Mouse (Mus musculus) ovary, postnatal 36 days (tissue): ENCODE results near the gene Lrrc2.

ENCODE experiments used
- DNase-seq: peaks from one replicate; pipeline ENCODE4 v3.0.0; 2022; ENCODE audit warnings: low spot score, mixed read lengths

Gene Lrrc2

DNA sequence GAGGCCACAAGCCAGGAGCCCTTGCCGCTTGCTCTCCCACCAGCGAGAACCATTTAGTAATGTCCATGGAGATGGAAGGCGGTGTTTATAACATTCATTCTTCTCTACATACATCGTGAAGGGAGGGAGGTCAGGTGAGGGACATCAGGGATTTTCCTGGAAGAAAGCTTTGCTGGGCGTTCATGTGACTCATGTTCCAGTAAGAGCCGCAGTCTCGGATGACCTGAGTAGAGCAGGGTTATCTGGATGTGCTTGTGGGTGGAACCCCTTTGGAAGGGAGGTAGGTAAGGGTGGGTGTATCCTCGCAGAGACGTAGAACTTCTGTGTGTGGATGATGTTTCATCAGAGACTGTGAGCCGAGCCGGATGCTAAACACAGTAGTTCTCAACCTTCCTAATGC is at the start of gene Lrrc2:
Gene Lrrc2 (plus strand): TSS at position 149 of the 400 bp plus-strand sequence.
- DNase-seq, result no peak

DNA sequence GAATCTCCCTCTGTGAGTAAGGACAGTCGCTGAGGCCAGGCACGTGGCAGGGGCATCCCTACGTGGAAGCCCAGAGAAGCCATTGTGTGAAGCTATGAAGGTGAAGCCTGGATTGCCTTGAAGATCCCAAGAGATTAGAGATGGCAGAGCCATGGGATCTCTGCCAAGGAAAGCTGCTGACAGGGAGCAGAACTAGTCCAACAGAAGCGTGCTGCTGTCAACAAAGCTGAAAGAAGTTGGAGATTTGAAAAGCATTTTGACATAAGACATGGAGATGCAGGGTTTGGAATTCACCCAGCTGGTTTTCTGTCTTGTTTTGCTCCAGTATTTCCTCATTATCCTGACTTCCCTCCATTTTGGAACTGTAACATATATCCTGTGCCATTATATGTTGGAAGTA is 49.1 kb upstream of the Lrrc2 start:
- no peak for DNase-seq

DNA sequence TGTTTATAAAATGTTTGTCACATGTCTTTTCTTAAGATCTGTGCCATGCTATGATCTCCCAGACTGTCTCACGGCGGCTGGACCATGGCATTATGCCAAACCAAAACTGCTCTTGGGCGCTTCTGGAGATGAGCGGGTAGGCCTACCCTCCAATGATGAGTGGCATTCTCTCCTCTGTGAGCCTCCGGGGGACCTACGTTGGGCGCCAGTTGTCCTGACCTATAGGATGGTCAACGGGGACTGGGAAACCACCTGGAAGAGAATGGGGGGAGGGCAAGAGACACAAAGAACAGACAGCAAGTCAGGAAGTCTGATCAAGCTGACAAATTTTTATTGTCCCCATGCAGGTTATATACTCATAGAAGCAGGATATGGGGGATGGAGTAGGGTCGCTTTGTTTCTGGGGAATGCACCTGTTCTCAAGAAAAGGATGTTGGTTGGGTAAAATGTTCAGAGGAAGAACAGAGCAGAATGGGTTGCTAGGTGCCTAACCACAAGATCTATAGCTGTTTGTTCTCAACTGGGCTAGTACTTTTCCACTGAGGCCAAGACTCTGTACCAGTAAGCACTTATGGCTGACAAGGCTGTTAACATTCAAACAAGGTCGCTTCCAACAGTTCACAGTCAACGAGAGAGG is 44.0 kb upstream of the Lrrc2 start:
- DNase-seq, result no peak

DNA sequence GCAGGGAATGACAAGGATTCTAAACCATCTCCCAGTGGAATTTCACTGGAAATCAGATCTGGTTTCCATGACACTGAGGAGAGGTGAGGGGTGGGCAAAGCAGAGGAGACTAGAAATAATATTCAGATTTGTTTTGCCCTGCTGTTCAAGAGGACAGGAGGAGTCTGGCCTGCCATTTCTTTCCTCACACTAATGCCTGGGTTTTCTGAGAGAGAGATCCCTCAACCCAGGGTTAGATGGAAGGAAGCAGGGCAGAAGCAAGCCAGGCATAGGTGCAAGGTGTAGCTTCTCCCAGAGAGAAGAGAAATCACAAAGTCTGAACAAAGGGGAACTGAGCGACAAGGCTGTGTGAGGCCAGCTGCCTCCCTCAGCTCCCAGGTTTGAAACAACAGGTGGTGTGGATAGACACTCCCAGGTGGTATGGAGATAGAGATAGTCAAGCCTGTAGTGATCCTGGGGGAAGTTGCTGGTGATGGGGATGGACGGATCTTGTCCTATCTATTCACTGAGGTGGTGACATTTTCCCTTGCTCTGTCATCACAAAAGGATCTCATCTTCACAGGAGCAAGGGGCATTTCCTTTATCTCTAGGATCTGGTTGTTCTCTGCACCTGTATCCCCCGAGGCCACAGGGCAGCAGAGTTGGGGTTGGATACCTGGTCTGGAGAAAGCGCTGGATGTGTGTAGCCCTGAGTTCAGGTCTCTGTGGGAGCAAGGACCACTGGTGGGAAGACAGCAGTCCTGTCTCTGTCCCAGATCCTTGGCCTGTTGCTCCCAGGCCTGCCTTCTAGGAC is 43.3 kb upstream of the Lrrc2 start:
- no peak for DNase-seq

DNA sequence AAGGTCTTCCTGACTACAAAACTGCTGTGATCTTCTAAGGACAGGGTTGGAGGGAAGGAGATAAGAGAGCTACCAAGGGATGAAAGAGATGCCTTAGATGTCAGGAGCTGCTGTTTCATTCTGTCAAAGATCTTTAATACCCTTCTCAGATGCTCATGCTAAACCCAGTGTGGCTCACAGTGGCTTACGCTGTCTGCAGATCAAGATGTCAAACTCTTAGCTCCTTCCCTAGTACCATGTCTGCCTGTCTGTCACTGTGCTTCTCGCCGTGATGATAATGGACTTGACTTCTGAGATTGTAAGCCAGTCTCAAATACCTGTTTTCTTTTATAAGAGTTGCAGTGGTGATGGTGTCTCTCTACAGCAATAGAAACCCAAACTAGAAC is 42.7 kb upstream of the Lrrc2 start:
- no peak for DNase-seq

DNA sequence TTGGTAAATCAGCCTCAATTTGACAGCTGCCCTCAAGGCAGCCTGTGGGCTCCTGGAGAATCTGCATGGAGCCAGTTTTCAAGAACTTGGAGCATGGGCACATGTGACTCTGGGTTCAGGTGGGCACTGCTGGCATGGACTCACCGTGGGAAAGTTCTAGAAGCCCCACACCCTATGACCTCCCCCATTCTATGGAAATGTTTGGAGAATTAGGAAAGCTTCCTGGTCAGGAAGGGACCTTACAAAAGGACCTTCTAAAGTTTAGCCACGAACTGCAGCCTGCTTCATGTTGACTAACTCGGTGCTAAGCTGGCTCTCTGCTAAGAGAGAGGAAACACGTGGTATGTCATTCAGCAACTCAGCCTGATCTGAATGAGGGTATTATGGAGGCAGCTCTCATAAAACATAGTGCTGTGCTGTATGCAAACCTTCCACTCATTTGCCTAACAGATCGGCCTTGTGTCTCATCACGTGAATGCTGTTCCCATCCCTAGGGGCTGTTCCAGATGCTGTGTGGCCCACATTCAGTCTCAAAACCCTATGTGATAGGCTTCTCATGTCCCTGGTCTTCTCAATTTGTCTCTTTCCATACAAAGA is 41.9 kb upstream of the Lrrc2 start:
- no peak for DNase-seq

DNA sequence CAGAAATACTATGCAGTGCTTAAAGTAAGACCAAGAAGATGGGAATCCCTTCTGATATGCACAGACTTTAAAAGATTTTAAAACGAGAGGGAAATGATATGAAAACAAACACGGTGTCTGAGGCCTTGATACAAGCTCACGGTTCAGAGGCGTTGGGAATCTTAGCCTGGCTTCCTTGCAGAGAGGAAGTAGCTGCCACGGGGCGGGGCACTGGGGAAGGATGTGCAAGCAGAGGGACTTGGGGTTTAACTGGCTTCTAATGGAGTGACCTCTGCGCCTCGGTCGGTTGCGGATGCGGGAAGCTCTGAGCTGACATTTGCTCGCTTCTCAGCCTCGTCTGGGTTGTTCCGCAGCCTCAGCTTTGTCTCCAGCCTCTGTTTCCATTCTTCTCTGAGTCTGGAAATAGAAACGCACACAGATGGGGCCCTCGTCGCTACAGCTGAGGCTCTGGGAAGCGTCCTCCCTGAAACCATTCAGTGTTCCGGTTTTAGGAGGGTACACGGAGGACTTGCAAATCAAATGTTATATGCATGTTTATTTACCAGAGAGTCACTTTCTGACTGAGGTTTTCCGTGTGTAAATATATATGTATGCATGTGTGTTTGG is 36.6 kb upstream of the Lrrc2 start:
- DNase-seq, result no peak

DNA sequence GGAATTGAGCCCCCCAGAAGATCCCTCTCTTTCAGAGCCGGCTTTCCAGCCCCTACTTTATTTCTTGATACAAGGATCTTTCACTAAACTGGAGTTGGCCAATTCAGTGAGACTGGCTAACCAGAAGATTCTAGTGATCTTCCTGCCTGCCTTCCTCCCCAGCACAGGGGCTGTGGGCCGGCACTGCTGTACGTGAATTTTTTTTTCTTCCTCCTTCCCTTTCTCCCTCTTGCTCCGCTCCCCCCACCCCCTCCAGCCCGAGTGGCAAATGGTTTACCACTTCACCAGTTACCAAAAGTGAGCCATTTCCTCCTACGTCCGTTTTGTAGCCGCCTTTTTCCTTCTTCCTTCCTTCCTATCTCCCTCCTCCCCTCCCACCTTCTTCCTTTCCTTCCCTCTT is 35.9 kb upstream of the Lrrc2 start:
- DNase-seq, result no peak

DNA sequence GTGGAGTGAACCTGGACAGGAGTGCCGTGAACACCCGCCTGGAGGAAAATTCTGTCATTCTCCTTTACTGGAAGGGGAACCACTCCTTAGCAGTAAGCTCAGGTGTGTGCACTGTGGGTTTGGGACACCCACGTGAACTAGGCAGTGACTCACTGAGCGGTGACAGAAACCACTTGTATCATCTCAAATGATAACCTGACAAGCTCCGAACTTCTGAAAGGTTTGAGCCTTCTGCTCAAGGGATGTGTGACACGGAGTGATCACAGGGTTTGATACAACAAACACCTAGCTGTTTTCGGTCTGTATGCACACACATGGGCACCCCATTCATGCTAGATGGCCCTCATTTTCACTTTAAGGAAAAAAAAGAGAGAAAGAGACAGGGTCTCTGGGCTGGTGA is 34.6 kb upstream of the Lrrc2 start, which contains the start of gene Fam240a:
Gene Fam240a (minus strand): TSS at position 76 of the 400 bp plus-strand sequence.
- DNase-seq, result no peak

DNA sequence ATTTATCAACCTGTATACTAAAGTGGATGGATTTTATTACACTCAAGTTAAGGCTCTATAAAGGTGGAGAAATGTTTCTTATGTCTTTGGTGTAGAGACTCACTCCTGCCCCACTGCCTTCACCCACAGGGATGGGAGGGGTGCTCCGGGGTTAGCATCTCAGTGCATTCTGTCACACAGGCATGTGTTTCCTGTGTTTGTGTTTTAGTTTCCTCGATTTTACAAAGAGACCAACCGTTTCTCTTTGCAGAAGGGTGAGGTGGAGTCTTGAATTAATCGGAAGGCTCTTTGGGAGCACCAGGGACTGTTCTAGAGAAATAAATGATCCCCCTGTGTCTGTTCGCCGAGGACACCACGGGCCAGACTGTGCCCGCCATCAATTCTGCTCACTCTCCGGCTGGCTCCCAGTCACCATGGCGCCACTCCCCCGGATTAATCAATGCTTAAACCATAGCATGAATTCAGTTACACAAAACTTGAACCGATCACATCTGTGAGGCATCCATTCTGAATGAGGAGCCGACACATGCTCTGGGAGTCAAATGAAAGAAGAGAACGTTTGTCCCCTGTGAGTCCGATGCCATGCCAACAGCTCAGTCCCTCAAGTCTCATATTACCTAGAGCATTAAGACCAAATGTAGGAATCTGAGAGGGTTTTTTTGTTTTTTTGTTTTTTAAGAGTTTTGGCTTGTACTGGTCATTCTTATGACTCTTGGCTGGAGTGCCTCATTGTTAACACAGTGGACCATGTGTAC is 30.5 kb upstream of the Lrrc2 start:
- no peak for DNase-seq

DNA sequence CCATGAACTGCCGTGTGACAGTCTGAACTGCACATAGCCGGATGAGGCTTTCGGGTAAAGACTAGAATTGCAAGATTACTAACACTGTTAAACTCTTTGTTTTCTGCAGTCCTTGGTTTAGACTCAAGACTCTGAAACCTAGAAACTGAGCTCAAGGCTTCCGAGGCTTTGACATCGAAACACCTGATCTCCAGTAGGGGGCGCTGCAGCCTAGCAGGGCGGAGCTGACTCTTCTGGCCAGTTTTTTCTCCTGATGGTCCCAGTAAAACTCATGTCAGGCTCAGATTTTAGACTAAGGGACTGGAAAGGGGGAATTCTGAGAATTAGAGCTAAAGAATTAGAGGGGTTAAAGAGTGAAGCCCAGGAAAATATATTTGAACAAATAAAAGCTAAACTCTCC is 28.6 kb upstream of the Lrrc2 start:
- peak; percentile 78 for DNase-seq

DNA sequence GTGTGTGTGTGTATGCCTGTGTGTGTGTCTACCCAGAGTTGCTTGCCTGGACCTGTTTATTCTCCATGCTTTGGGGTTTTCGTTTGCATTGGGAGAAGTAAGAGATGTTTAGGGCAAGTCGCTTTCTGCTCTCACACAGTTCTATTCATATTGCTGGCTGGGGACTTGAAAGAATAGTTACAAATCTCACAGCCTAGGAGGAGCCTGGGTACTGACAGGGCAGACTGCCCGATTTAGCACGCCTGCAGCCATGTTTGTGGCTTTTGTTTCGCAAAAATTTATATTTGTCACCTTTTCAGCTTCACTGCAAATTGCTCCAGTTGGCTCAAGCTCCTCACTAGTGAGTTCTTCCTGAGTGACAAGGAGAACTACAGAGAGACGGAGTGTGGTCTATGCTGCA is 19.8 kb upstream of the Lrrc2 start:
- DNase-seq, result no peak

DNA sequence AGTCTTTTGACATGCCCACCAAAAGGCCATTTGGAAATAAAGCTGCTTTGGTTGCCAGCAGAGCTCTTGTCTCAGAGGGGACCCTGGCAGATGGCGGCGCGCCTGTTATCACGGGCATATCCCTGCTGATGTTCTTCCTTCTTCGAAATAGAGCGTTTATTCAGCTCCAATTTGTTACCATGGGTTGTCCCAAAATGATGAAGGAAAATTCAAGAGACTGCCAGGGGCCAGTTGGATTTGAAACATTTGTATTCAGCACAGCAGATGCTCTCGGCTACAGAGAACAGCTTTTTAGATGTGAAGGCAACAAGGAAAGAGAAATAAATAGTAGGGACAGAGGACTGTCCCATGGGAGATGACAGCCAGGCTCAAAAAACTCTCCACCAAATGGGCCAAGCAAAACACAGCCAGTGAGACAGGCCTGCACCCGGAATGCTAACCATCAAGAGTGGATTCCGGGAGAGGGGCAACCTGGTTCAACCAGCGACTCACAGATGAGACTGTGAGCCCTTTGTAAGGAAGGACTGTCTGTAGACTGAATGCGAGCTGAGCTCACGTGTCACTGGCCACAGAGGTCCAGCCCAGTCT is 17.4 kb upstream of the Lrrc2 start:
- DNase-seq, result no peak

DNA sequence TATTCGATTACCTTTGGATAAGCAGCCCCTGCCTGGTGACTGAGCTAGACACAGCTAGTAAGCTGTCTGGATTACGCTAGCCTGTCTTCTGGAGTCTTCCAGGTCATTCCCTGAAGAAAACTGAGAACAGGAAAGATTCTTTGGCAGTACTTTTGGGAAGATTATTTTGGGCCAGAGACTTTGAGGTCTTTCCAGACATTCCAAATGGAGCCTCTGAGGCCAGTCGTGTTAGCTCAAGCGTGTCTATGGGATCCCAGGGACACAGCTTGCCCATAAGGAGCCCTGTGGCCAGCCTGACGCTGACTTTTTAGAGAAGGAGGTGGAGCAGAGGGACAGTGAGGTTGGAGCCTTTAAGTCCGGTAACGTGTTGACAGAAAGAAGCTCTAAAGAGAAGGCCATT is 15.4 kb upstream of the Lrrc2 start:
- no peak for DNase-seq

DNA sequence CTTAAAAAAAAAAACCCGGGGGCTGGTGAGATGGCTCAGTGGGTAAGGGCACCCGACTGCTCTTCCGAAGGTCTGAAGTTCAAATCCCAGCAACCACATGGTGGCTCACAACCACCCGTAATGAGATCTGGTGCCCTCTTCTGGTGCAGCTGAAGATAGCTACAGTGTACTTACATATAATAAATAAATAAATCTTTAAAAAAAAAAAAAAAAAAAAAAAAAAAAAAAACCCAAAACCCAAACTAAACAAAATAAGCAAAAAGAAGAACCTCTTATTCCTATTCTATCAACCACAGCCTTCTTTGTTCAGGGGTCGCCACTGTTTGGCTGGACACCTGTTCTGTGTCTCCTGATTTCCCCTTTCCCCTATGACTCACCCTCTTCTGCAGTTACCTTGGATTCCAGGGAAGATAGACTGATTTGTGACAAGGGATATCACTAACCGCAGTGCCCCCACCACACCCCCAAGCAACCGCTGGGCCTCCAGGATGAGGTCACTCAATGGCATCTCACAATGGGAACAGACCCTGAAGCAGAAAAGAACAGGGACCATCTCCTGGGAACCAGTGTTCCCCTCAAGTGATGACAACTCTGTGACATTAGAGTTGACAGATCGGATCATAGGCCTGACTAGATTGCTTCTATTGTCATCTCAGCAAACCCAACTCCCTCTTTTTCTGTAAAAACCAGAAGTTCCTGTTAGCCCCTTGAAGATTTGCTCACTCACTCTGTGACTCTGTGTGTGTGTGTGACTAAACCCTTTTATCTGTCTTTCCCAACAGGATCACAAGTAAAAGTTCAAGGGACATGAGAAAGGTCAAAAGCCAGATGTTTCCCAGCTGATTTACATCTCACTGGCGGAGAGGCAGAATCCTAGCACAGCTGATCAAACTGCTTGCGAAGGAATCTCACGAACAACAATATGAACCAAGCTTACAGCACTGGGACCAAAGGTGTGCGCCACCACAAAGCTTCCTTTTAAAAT is 13.5 kb upstream of the Lrrc2 start:
- no peak for DNase-seq

DNA sequence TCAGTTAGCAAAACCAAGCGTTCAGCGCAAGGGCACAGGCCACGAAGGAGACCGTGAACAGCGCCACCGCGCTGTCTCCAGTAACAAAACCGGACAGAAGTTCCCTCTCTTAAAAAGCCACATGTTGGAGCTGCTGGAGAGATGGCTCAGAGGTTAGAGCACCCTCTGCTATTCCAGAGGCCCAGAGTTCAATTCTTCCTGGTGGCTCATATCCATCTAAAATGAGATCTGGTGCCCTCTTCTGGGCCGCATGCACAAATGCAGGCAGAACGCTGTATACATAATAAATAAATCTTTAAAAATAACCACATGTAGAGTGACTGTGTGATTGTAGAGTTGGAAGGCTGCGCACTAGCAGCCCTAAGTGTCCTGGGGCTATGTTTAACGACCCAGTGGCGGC is 7.1 kb upstream of the Lrrc2 start:
- no peak for DNase-seq

DNA sequence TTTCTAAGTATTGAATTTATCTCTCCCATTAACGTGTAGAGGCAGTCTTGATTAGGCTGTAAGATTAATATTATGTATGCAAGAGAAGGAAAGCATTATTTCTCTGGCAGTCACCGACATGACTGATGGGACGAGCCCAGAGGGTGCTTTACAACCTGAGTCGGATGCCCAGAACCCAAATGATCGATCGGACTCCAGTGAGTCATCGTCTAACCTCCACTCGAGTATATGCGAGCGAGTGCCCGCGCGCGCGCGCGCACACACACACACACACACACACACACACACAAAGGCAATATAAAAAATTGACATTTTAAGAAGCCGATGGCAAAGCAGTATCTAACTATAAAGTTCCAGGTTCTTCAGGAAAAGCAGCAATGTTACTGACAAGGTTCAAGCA is 6.0 kb upstream of the Lrrc2 start:
- DNase-seq, result no peak

DNA sequence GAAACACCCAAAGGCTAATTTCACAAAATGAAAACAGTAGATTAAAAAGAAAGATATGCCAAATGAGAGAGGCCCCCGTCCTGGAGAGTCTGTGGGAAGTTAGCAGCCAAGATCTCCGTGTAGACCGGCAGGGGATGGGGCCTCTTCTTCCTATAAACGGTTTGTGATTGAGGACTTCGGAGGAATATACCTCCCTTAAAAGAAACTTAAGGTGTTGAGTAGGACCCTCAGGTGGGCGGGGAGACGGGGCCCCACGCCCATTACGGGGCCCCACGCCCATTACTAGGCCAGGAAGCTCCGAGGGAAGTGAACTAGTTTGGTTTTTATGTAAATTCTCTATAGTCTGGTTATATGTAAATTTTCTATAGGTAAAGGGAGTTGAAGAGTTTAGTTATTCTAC is 5.4 kb upstream of the Lrrc2 start, which contains the start of gene Tdgf1:
Gene Tdgf1 (minus strand): TSS at position 233 of the 400 bp plus-strand sequence.
- no peak for DNase-seq

DNA sequence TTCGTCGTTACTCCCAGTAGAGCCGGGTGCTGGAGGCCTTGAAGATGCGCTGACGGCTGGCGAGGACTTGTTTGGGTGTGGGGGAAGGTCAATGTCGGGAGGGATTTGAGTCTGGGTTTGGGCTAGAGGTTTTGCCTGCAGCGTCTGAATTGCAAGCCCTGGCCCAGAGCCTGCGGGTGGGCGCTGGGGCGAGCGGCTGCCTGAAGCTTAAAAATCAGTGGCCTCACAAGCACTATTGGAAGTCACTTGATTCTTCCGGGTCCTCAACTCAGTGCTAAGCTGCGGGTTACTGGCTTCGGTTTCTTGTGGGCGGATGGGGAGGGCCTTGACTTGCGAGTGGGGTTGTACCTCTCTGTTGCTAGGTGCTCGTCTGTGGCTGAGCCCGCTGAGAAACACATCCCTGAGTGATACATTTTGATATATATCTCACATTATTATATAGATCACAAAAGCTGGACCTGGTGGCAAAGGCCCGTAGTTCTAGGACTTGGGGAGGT is 4.7 kb upstream of the Lrrc2 start:
- peak; percentile 69 for DNase-seq

DNA sequence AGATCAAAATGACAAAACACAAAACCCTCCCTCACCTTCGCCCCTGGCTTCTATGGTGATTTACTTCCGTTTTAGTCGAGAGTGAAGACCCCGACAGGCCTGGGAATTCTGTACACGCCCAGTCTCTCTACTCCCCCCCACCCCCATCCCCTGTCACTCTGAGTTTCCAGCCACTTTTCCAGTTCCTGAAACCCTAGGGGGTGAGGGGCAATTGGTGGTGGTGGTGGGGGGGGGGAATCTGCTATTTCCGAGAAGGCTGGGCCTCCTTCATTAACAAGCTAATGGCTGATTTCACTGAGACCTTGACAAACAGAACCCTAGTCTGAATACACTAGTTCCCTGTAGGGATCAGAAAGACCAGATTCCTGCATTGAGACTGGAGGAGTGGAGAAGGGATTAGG is 4.1 kb upstream of the Lrrc2 start:
- no peak for DNase-seq
